Mouse (Mus musculus) forelimb bud, embryonic 11.5 days (tissue): ENCODE measurements around the gene Clba1.
A peak's percentile ranks its signal among the peaks of the same experiment; 100 is the strongest.
"Not testable (repeated sequence)": the region's sequence is repeated elsewhere in the genome, so short reads cannot be mapped to it uniquely, and the experiment has no call there.

Source experiments
- DNase-seq: peaks from one replicate; pipeline ENCODE4 v3.0.0-alpha.2; 2012; ENCODE audit warnings: low read depth, low spot score

Gene Clba1

GRCm38 (mm10) chr12:112816866-112817265 is 8.1 kb downstream of the Clba1 start:
- DNase-seq, result not testable (repeated sequence)

DNA sequence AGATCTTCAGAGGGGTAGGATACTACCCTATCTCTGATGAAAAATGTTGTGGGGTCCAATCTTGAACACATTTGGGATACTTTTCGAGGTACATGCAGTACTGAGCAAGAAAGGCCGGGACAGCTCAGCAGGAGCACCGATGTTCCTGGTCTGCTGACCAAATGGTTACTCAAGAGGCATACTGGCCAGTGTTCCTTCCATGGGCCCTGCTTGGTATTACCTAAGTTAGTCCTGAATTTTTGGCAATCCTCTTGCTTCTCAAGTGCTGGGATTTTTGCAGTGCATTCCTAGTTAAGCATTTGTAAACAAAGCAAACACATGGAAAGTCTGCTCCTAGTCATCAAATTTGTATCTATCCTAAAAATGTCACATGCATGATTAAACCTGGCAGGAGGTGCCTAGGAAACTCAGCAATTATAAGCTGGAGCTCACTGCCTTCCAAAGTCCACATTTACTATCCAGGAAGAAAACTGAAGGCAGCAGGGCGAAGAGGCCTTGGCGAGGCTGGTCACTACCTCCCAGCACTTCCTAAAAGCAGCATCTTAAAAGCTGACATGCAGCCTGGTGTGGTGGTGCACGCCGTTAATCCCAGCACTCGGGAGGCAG is 10.4 kb downstream of the Clba1 start:
- no peak for DNase-seq

GRCm38 (mm10) chr12:112820401-112820999 is 11.8 kb downstream of the Clba1 start:
- no peak for DNase-seq

DNA sequence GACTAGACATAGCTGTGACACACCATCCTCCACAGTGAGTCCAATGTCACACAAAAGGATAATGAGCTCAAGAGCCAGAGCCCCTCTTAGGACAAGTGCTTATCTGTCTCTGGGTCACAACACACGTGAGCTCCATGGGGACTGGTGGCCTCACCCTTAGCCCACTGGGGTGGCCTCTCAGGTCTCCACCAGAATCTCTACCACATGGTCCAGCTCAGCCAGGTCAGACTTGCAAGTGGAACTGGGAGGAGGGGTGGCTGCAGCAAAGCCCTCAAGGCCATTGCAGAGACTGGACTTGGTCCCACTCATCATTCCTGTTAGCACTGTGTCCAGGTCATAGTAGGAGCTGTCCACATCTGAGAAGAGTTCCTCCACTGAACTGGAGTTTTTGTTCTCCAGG is 12.5 kb downstream of the Clba1 start:
- DNase-seq, result no peak

DNA sequence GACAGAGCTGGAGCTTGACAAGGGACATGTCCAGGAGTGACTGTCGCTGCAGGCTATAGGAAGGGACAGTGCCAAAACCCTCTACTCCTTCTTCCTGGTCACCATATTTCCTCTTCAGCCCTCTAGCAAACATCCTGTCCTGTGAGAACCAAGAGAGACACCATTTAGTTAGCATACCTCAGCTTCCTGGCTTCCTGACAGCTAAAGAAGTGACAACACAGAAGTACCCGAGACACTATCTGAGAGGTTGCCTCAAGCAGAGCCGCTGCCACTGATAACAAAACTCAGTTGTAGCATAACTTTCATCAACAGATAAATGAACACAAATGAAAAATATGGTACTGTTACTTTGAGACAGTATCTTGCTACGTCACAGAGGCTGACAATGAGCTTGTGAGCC is 13.2 kb downstream of the Clba1 start:
- no peak for DNase-seq

- DNase-seq, result no peak
These were observed 13.9 kb downstream of the Clba1 start for GRCm38 (mm10) chr12:112822676-112823075.

DNA sequence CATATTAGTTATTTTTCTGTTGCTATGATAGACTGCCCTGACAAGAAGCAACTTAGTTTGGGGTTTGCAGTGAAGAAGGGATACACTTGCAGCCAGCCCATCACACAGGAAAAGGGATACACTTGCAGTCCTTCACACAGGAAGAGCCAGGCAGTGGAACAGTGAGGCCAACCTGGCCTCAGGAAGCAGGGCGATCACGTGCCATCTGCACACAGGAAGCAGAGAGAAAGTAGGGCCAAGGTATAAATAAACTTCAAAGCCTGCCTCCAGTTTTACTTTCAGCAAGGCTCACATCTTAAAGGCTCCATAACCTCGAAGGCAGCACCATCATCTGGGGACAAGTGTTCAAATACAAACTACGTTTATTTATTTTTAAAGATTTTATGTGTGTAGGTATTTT is 14.5 kb downstream of the Clba1 start:
- no peak for DNase-seq

- DNase-seq, result no peak
These were observed 17.2 kb downstream of the Clba1 start for GRCm38 (mm10) chr12:112825901-112826300.

- DNase-seq, result no peak
These were observed 19.9 kb downstream of the Clba1 start for GRCm38 (mm10) chr12:112828501-112829243.

DNA sequence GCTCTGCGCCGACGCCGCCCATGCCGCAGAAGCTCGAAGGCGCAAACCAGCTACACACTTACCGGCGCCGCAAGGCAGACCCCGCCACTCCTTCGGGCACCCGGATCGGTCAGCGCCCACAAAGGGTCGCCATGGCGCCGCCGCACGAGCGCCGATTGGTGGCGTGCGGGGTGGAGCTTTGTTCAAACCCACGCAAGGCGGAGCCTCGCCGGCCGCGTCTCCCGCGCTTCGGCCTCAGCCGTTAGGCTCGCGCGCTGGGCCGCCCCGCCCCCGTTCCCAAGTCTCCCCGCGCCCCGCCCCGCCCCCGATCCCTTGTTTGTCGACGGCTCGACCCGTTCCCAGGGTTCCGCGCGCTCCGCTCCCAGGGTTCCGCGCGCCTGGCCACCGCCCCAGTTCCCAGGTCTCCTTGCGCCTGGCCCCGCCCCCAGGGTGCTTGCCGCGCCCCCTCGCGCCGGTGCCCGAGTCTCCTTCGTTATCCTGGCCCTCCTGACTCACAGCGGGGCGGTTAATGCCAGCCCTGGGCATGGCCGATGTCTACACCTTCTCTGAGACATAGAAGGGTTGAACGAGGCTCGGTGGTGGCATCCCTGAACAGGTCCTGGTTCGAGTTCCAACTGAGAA is 20.6 kb downstream of the Clba1 start, which contains the start of gene Cdca4:
Gene Cdca4 (minus strand): TSS at position 180 of the 621 bp plus-strand sequence.
- peak; percentile 95 for DNase-seq

DNA sequence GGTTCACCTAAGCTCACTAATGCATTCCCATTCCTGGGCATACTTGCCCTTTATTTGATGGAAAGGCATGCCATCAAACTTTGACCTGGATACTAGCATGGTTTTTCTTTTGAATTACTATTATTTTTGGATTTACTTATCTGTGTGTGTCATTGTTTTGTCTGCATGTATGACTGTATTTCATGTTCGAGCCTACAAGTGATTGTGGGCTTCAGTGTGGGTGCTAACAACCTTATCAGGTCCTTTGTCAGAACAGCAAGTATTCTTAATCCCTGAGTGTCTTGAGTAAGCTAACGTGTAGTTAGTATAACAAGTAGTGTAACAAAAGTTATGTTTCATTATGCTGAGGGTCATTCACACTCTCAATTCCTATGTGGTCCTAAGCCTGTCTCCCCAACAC is 21.4 kb downstream of the Clba1 start:
- no peak for DNase-seq

DNA sequence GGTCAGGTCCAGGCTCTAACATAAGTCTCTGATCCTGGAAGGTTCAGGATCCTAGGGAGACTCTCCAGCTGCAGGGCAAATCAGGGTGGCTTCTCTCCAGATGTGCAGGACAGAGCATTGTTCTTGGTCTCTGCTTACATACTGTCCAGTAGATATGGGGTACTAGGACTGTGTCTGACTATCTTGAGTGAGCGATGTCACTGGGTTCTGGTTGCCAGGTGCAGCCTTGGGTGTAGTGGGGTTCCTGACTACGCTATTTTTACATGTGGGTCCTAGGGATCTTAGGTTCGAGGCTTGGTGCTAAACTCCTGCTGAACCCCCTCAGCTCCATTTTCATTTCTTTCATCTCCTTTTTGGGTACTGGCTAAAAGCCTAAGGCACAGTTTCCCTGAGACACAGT is 21.8 kb downstream of the Clba1 start:
- DNase-seq, result no peak

GRCm38 (mm10) chr12:112832411-112832810 is 23.7 kb downstream of the Clba1 start:
- DNase-seq, result no peak

DNA sequence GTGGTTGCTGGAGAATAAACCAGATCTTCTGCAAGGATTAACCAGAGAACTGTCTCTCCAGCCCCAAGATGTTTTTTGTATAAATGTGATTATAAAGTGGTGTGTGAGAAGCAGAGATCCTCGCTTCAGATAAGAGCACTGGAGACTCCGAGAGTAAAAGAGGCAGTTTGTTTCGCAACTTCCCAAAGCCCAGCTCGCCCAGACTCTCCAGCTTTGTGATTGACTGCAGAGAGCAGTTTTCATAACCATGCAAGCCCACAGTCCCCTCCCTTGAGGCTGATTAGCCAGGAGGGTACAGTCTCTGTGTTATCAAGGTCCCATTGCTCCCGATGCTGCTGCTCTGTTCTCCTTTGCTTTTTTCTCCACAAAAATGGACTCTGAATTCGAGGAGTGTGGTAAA is 24.8 kb downstream of the Clba1 start:
- DNase-seq, result no peak

DNA sequence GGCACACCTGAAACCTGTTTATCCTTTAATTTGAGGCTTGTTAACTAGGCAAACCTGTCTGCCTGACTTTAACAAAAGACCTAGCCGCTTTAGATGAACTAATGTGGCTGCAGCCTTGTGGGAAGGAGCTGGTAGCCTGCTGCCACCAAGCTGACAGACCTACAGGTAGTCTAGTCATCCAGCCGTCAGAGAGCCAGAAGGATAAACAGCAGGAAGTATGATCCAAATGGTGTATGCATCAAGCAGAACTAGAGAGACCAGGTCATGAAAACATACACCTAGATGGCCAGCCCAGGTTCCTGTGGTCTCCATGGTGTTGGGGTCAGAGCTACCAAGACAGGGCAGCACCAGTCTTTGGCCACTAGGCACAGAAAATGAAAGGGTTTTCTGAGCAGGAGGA is 26.3 kb downstream of the Clba1 start:
- DNase-seq, result no peak

DNA sequence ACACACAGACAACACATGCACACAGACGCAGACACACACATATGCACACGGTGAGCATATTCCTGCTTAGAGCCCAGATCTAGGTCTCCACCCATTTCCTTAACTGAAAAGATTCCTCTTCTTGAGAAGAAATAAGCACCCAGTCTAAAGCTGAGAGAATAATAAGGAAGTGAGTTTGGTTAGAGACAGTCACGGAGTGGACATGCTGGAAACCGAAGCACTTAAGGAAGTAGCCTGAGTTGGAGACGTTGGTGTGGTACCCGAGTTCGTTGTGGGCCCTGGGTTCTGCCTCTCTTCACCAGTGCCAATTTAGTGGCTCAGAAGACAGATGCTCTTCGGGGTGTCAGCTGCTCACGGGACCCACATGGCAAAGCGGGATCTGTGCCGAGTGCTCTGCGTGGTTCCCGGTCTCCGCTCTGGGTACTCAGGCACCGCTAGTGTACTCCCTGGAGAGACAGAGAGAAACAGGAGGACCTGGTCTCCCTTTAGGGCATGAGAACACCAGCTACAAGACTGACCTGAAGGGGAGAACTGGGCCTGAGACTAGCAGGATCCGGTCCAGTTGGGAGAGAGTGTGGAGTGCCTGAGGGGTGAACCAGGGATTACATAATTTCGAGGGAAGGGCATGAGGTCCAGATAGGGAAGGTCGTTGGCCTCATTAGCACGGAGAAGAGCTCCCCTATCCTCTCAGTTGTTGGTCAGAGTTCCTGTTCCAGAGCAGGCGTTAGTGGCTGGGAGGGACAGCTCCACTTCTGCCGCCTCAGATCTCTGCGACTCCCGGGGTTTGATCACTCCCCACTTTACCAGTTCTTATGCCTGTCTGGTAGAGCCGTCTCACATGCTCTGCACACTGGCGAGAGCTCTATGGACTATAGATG is 31.7 kb downstream of the Clba1 start:
- no peak for DNase-seq

- not testable (repeated sequence) for DNase-seq
These were observed 32.7 kb downstream of the Clba1 start for GRCm38 (mm10) chr12:112841338-112841892.

DNA sequence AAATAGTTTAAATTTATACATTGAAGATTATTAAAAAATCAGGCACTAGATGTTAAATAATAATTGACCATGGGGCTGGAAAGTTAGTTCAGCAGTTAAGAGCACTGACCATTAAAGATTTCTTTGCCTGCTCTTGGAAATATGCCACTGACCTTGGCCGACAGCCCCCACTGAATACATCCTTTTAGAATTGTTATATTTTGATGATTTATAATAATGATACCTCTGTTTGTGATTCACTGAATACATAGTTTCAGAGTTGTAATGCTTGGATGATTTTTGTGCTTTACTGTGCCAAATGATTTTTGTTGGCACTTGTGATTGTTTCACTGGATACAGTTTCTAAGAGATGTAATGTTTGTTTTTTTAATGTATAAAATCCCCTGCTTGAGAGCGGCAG is 33.4 kb downstream of the Clba1 start:
- DNase-seq, result not testable (repeated sequence)

DNA sequence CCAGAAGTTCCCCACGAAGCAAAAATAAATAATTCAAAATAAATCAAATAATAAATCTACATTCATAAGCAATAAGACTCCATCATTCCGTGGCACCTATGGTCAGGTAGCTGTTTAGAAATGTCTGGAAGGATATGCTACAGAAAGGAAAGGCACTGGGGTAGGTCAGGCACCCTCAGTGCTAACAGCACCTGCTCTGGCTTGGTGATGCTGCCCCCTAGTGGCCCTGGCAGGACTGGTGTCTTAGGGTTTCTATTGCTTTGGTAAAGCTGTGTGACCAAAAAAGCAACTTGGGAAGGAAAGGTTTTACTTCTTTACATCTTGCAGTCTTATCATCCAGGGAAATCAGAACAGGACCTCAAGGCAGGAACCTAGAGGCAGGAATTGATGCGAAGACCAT is 35.1 kb downstream of the Clba1 start:
- DNase-seq, result peak; percentile 74

DNA sequence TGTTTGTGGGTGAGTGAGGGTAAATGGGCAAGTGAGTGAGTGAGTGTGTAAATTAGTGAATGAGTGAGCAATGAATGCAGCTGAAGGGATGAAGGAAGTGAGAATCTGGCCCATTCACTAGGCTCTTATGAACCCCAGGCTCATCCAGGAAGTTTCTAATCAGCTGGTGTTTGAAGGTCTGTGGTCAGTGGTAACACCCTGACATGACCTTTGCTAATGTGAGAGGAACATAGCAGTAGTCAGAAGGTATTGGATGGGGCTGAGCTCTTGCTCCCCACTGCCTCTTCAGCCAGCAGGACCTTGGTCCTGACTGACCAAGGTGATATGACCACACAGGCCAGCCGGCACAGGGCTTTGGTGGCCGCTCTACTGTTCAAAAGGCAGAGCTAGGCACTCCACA is 39.1 kb downstream of the Clba1 start:
- no peak for DNase-seq
